Mouse (Mus musculus): ENCODE measurements around the gene Fam136a.

DNA sequence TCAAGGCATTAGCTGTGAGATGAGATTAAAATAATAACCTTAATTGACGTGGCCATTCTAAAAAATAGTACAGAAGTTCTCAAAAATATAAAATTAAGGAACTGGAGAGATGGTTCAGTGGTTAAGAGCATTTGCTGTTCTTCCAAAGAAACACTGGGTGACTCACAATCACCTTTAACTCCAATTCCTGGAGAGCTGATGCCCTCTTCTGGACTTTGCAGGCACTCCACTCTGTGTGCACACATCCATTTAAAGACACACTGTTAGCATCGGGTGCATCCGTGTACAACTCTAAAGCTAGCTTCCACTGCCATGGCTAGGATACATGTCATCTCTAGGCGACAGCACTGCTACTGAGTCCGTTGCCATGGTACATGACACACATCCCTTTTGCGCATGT lies 35.5 kb upstream of the Fam136a start:
- TF ChIP-seq CTCF (IDR thresholded peaks at IDR 0.05; ENCODE audit: low read depth) = peak; percentile 60
- TF ChIP-seq EP300 (optimal IDR thresholded peaks at IDR 0.05) = no peak
